Mouse (Mus musculus) embryo, embryonic 9.5 days (tissue): ENCODE data around the gene Gpr22.

Source experiments
- DNase-seq: peaks from one replicate; pipeline ENCODE4 v3.0.0-alpha.2; 2017; ENCODE audit errors: extremely low spot score

The Gpr22 gene

GRCm38 (mm10) chr12:31667187-31667586 lies 46.6 kb downstream of the Gpr22 start:
- DNase-seq, result no peak

- no peak for DNase-seq
Measured at GRCm38 (mm10) chr12:31665999-31666398, 47.7 kb downstream of the Gpr22 start.
